Mouse (Mus musculus) E14TG2a.4 (cell line): ENCODE data around the gene Gm11020.
"Not testable (repeated sequence)": the region's sequence is repeated elsewhere in the genome, so short reads cannot be mapped to it uniquely, and the experiment has no call there.

Experiments
- H3K27me3 ChIP-seq: 2 replicates; pipeline ENCODE4 v1.6.1; 2014; ENCODE audit warnings: low read length, control low read depth; ENCODE audit not compliant: insufficient read depth
- H3K36me3 ChIP-seq: 2 replicates; pipeline ENCODE4 v1.6.1; 2014; ENCODE audit warnings: low read length, control low read depth; ENCODE audit not compliant: insufficient read depth
- H3K4me1 ChIP-seq: replicated peaks from 2 replicates; pipeline ENCODE4 v1.6.1; 2014; ENCODE audit warnings: low read depth, low read length, control low read depth
- H3K4me3 ChIP-seq: replicated peaks from 2 replicates; pipeline ENCODE4 v1.5.1; 2014; ENCODE audit warnings: mild to moderate bottlenecking, low read length
- H3K9me3 ChIP-seq: 2 replicates; pipeline ENCODE4 v1.6.1; 2014; ENCODE audit warnings: low read length, control low read depth
- CTCF ChIP-seq: conservative IDR thresholded peaks from 2 replicates; pipeline ENCODE4 v1.5.1; 2014; ENCODE audit warnings: low read length
- NANOG ChIP-seq: IDR thresholded peaks from 2 replicates; pipeline ENCODE4 v1.6.1; 2014; ENCODE audit warnings: borderline replicate concordance, low read length, mixed read lengths
- POU5F1 ChIP-seq: IDR thresholded peaks from 2 replicates; pipeline ENCODE4 v1.6.1; 2014; ENCODE audit warnings: low read length, borderline replicate concordance

Gm11020 gene

DNA sequence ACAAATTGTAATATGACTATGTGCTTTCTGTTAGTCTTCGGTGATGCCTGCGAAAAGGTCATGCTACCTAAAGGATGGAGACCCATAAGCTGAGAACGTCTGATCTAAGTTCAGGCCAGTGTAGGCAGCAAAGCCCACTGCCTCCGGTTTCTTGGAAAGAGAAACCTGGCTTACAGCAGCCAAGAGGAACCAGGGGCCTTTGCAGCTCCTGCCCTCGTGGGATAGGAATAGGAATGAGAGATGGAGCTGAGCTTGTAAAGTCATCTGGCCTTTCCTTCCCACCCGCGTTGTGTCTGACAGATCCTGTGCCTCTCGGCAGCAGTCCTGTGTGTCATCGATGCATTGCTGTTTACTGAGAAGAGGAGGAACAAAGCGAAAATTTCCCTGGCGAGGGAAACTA lies at the start of gene Gm11020:
Gene Gm11020, plus strand, starts transcription at position 301 of the 400 bp plus-strand sequence.
- not testable (repeated sequence) for H3K9me3 ChIP-seq, H3K4me1 ChIP-seq, H3K4me3 ChIP-seq, H3K36me3 ChIP-seq, H3K27me3 ChIP-seq

DNA sequence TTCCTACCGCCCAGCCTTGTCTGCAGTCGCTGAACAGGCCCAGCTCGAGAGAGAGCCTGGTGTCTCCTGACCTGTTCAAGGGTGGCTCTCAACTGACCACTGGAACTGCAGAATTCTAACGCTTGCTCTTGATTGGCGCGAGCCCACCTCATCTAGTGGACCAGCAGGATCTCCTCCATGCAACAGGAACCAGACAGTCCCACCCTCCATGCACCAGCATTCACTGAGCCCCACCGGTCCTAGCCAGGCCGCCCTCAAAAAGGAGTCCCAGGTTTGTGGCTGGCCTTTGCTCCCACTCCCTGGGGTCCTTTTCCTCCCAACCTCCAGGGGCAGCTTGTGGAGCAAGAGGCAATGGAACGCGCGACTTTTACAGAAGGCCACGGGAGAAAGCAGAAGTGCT lies 28.3 kb upstream of the Gm11020 start, which contains the start of gene Cmtm2a:
Gene Cmtm2a, minus strand, starts transcription at position 101 of the 400 bp plus-strand sequence.
- not testable (repeated sequence) for H3K4me1 ChIP-seq, H3K27me3 ChIP-seq, H3K4me3 ChIP-seq, H3K36me3 ChIP-seq
- H3K9me3 ChIP-seq = peaks cover 28% of the 10 kb centered on the region

DNA sequence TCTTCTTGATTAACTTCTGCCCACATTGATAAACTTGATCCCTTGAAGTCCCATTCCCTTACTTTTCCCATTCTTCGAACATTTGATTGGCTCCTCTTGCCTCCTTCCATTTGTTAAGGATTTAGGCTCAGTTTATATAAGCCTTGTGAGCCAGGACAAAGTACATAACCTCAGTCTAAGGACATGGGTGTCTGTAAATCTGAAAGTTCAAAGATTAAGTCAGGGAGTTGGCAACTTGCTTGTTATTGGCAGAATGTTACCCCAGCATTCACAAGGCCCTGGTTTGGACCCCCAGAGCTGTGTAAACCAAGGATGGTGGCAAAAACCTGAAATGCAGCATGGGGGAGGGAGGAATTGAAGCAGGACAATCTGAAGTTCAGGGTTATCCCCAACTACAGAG lies 27.0 kb upstream of the Gm11020 start:
- TF ChIP-seq CTCF (no peak), NANOG (no peak), POU5F1 (no peak)
- Histone ChIP-seq H3K36me3 (no peaks in the 10 kb centered on the region), H3K27me3 (peaks cover 5% of the 10 kb centered on the region; the same call in 1 of the 2 replicates), H3K9me3 (peaks cover 38% of the 10 kb centered on the region), H3K4me3 (no peak overlapping the region), H3K4me1 (no peaks in the 10 kb centered on the region)

DNA sequence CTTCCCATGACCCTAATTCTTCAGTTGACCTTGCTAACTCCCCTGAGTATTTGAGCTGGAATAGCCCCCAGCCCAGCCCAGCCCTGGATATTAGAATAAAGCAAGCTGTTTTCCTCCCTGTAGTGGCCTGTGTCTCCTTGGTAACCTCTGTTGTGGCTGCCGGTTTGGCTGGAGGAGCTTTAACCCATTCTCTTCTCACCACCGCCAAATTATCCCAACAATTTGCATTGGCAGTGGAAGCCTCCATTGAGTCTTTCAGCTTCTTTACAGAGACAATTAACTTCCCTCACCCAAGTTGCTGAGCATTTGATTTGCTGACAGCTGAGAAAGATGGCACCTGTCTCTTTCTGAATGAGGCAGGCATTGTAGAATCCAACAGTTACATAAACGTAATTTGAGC lies 19.8 kb upstream of the Gm11020 start:
- H3K4me3 ChIP-seq, H3K36me3 ChIP-seq, H3K4me1 ChIP-seq, H3K27me3 ChIP-seq: not testable (repeated sequence)
- H3K9me3 ChIP-seq = peaks cover 71% of the 10 kb centered on the region

DNA sequence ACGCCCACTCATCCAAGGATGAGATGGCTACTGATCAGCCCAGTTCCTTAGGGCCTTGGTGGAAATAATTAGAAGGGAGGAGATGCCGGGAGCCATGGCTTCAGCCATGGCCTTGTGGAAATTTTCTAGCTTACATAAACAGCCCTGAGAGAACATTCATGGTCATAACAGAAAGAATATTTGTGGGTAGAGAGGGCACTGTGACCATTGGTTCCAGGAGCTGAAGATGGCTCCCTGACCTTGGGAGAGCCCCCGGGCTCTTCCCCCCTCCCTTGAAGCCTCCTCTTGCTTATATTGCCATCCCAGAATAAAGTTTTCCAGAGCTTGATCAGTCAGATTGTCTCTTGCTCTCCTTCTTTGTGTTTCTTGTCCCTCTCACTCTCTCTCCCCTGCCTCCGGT lies 18.8 kb upstream of the Gm11020 start:
- H3K36me3 ChIP-seq, H3K4me1 ChIP-seq, H3K27me3 ChIP-seq, H3K4me3 ChIP-seq: not testable (repeated sequence)
- H3K9me3 ChIP-seq = peaks cover 61% of the 10 kb centered on the region

DNA sequence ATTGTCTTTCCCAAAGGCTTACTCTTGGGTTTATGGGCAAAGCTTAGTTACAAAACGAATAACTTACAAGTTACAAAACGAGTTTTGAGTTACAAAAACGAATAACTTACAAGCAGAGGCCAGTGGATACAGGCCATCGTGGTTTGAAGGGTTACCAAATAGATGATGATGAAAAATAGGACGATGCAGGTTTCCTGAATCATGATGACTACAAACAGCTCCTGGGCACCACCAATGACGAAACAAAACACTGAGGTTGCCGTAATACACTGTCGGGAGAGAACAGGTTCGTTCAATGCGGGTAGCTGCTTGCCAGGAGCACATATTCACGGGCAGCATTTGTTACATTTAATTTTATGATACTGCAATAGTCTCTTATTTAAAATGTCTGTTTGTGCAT lies 16.4 kb upstream of the Gm11020 start:
- H3K4me1 ChIP-seq = peaks cover 12% of the 10 kb centered on the region; the same call in 1 of the 2 replicates
- peaks cover 43% of the 10 kb centered on the region for H3K9me3 ChIP-seq
- TF ChIP-seq CTCF (no peak), POU5F1 (no peak), NANOG (no peak)
- peaks cover 7% of the 10 kb centered on the region for H3K27me3 ChIP-seq
- H3K36me3 ChIP-seq = no peaks in the 10 kb centered on the region
- H3K4me3 ChIP-seq = no peak overlapping the region

DNA sequence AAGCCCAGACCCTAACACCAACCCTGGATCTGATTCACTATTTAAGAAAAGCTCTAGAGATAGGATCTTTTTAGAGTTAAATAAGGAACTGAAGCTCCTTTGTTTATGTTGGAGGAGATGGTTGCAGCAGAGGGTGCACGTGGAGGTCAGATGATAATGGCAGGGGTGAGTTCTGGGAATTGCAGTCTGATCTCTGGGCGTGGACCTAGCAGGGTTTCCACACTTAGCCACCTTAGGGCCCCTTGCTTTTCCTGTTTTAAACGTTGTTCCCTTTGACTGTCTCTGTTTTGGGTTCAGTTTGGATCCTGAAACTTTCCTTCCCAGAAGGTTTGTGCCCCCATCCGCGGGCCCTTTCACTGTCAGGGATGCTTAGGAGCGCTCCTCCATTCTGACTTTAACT lies 13.0 kb upstream of the Gm11020 start:
- peaks cover 17% of the 10 kb centered on the region for H3K9me3 ChIP-seq
- H3K4me3 ChIP-seq, H3K36me3 ChIP-seq: not testable (repeated sequence)
- peaks cover 25% of the 10 kb centered on the region for H3K27me3 ChIP-seq
- H3K4me1 ChIP-seq = peaks cover 14% of the 10 kb centered on the region; the same call in 1 of the 2 replicates

DNA sequence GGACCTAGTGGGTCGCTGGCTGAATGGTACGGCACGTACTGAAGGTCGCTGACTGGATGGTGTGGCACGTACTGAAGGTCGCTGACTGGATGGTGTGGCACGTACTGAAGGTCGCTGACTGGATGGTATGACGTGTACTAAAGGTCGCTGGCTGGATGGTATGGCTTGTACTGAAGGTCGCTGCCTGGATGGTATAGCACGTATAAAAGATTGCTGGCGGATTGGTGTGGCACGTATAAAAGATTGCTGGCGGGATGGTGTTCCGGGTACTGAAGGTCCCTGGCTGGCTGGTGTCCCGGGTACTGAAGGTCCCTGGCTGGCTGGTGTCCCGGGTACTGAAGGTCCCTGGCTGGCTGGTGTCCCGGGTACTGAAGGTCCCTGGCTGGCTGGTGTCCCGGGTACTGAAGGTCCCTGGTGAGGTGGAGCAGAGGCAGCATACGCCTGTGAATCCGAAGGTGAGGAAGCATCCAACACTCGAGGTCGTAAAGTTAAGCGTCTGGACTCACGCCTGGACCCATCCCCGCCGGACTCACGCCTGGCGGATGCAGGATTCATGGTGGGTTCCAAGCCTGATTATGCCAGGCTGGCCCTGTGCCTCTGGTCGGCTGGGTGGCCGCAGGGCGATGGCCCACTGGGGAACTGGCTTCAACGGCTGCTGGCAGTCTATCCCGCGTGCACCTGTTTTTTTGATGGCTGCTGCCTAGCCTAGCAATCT lies 11.8 kb upstream of the Gm11020 start, which contains the start of the genes Gm45711 and Cmtm1:
Gene Gm45711, minus strand, starts transcription at position 641 of the 715 bp plus-strand sequence.
Gene Cmtm1, minus strand, starts transcription at position 705 of the 715 bp plus-strand sequence.
- Histone ChIP-seq H3K9me3 (peaks cover 22% of the 10 kb centered on the region), H3K4me3 (peak within 1 kb of the TSS; percentile 49), H3K27me3 (peaks cover 25% of the 10 kb centered on the region), H3K4me1 (peaks cover 14% of the 10 kb centered on the region; the same call in 1 of the 2 replicates)
- not testable (repeated sequence) for H3K36me3 ChIP-seq

DNA sequence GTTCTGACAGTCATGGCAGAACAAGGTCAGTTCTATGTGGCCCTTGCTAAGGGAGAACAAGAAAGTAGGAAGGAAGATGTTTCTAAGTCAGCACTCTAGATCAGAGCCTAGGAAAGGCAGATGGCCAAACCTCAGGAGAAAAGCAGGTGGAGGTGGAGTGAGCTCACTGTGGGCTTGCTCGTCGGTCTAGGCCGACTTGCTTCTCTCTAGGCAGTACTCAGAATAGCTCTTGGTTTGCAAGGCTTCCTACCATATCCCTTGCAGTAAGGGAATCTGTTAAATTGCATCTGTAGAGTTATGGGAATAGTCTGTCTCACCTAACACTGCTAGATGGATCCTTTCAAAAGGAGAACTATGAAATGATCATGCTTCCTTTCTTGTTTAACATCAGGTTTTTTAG lies 9.3 kb upstream of the Gm11020 start:
- Histone ChIP-seq H3K9me3 (peaks cover 25% of the 10 kb centered on the region), H3K27me3 (peaks cover 25% of the 10 kb centered on the region), H3K4me1 (peaks cover 14% of the 10 kb centered on the region; the same call in 1 of the 2 replicates)
- not testable (repeated sequence) for H3K4me3 ChIP-seq, H3K36me3 ChIP-seq

DNA sequence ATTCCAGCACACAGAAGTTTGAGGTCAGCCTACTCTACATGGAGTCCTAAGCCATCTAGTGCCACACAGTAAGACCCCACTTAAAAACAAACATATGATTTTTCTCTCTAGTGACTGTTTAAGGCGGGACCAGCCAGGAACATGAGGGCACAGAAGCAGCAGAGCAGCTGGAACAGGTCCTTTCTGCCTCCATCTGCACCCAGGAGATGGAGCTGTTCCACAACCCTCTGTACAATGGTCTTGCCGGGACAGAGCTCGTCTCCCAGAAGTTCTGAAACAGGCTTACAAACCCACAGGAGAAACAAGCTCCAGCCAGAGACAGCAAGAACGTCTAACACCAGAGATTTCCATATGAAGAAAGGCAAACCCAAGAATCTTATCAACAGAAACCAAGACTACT lies 8.1 kb upstream of the Gm11020 start:
- Histone ChIP-seq H3K9me3 (peaks cover 25% of the 10 kb centered on the region), H3K4me1 (peaks cover 12% of the 10 kb centered on the region; the same call in 1 of the 2 replicates), H3K27me3 (peaks cover 25% of the 10 kb centered on the region), H3K36me3 (no peaks in the 10 kb centered on the region), H3K4me3 (no peak overlapping the region)
- no peak for TF ChIP-seq CTCF
- TF ChIP-seq NANOG = no peak
- no peak for TF ChIP-seq POU5F1

DNA sequence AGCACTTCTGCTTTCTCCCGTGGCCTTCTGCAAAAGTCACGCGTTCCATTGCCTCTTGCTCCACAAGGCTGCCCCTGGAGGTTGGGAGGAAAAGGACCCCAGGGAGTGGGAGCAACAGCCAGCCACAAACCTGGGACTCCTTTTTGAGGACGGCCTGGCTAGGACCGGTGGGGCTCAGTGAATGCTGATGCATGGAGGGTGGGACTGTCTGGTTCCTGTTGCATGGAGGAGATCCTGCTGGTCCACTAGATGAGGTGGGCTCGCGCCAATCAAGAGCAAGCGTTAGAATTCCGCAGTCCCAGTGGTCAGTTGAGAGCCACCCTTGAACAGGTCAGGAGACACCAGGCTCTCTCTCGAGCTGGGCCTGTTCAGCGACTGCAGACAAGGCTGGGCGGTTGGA lies 563 bp downstream of the Gm11020 start, which contains the start of gene Cmtm2b:
Gene Cmtm2b, plus strand, starts transcription at position 301 of the 400 bp plus-strand sequence.
- H3K4me1 ChIP-seq, H3K36me3 ChIP-seq, H3K9me3 ChIP-seq, H3K27me3 ChIP-seq, H3K4me3 ChIP-seq: not testable (repeated sequence)
